Mouse (Mus musculus) neural tube, embryonic 13.5 days (tissue): ENCODE results near the gene Klhdc9. TPM values are rescaled to one million over a fixed set of nuclear protein-coding genes. Genes with fewer than 3 reads are reported as not detected.

Experiments
- ATAC-seq: fragments of 200-750 bp; cut with Nextera tagmentation; 2 replicates; pipeline ENCODE4 v1.8.0; 2017; ENCODE audit warnings: low read depth, mild to moderate bottlenecking, moderate TSS enrichment, moderate library complexity
- H3K27ac ChIP-seq: fragments of 300-500 bp; sonication (generic); replicated peaks from 2 replicates; pipeline ENCODE4 v1.5.1; 2015; ENCODE audit warnings: moderate library complexity, mild to moderate bottlenecking, inconsistent platforms
- H3K27me3 ChIP-seq: fragments of 300-500 bp; sonication (generic); 2 replicates; pipeline ENCODE4 v1.6.1; 2015; ENCODE audit warnings: mild to moderate bottlenecking, inconsistent platforms
- H3K36me3 ChIP-seq: fragments of 300-500 bp; sonication (generic); 2 replicates; pipeline ENCODE4 v1.6.1; 2015; ENCODE audit warnings: mild to moderate bottlenecking, inconsistent platforms
- H3K4me1 ChIP-seq: fragments of 300-500 bp; sonication (generic); replicated peaks from 2 replicates; pipeline ENCODE4 v1.6.1; 2015; ENCODE audit warnings: inconsistent platforms
- H3K4me2 ChIP-seq: fragments of 300-500 bp; sonication (generic); 2 replicates; pipeline ENCODE4 v1.6.1; 2015; ENCODE audit warnings: inconsistent platforms, mild to moderate bottlenecking, moderate library complexity
- H3K4me3 ChIP-seq: fragments of 300-500 bp; sonication (generic); 2 replicates; pipeline ENCODE4 v1.5.1; 2015; ENCODE audit warnings: mild to moderate bottlenecking, inconsistent platforms
- H3K9ac ChIP-seq: fragments of 300-500 bp; sonication (generic); 2 replicates; pipeline ENCODE4 v1.6.1; 2015; ENCODE audit warnings: moderate library complexity, mild to moderate bottlenecking, inconsistent platforms
- H3K9me3 ChIP-seq: fragments of 300-500 bp; sonication (generic); 2 replicates; pipeline ENCODE4 v1.6.1; 2016; ENCODE audit warnings: inconsistent platforms
- whole genome bisulfite sequencing: fragments of 180-500 bp; shearing (Covaris S2); methylation state at CpG from one replicate; pipeline ENCODE4 v1.1.7; 2015; 5-methylcytosine and 5-hydroxymethylcytosine counted together
- polyA plus RNA-seq: library from polyadenylated mRNA; unstranded; fragments of >200 nt; fragmentation: Nextera tagmentation; extraction: Ambion mirVana; gene quantifications from 2 replicates; pipeline ENCODE4 v1.2.1, GENCODE M21; 2015

Klhdc9 gene
- polyA plus RNA-seq, 1 experiment from 2014 or later: 4.0 TPM

- Histone ChIP-seq H3K4me3 (no peak overlapping the region), H3K36me3 (no peaks in the 10 kb centered on the region), H3K4me2 (no peak overlapping the region), H3K4me1 (peaks cover 9% of the 10 kb centered on the region), H3K27me3 (peaks cover 27% of the 10 kb centered on the region), H3K9me3 (no peaks in the 10 kb centered on the region), H3K9ac (no peak overlapping the region), H3K27ac (no peak overlapping the region)
- ATAC-seq: no peak
- 87% methylated on average over 6 of the region's 6 CpGs for WGBS
Measured at GRCm38 (mm10) chr1:171378298-171378697, 17.7 kb upstream of the Klhdc9 start.

DNA sequence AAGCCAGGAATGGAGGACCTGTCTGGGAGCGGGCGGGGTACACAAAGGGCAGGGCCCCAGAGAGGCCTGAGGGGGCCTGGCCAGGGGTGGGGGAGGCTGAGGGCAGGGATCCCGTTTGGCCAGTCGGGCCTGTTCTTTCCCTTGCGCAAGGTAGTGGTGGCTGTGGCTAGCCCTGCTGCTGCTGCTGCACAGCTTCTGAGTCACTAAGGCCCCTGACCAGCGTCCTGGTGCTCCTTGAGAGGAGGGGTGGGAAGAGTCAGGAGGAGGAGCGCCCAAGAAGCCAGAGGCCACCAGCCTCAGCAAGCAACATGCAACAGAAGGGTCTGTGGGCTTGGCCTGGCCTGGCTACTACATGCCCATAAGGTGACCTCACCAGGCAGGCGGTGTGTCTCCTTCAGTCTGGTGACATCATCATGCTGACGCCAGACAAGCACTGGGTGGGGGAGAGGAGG is 15.1 kb upstream of the Klhdc9 start:
- WGBS: 48% methylated on average over 9 of the region's 9 CpGs
- Histone ChIP-seq H3K9ac (no peak overlapping the region), H3K36me3 (no peaks in the 10 kb centered on the region), H3K4me1 (peaks cover 9% of the 10 kb centered on the region), H3K4me2 (no peak overlapping the region), H3K9me3 (no peaks in the 10 kb centered on the region), H3K27me3 (peaks cover 13% of the 10 kb centered on the region), H3K4me3 (no peak overlapping the region), H3K27ac (no peak overlapping the region)
- no peak for ATAC-seq

GRCm38 (mm10) chr1:171373946-171374345 is 13.3 kb upstream of the Klhdc9 start:
- no peak for ATAC-seq
- no peak overlapping the region for H3K27ac ChIP-seq
- H3K4me1 ChIP-seq: no peaks in the 10 kb centered on the region
- peaks cover 3% of the 10 kb centered on the region; the same call in 1 of the 2 replicates for H3K27me3 ChIP-seq
- H3K9me3 ChIP-seq: no peaks in the 10 kb centered on the region
- no peak overlapping the region for H3K4me2 ChIP-seq
- WGBS: 5% methylated on average over 4 of the region's 4 CpGs
- no peaks in the 10 kb centered on the region for H3K36me3 ChIP-seq
- no peak overlapping the region for H3K9ac ChIP-seq
- no peak overlapping the region for H3K4me3 ChIP-seq

GRCm38 (mm10) chr1:171372880-171373279 is 12.3 kb upstream of the Klhdc9 start:
- Histone ChIP-seq H3K4me2 (no peak overlapping the region), H3K36me3 (no peaks in the 10 kb centered on the region), H3K27me3 (peaks cover 3% of the 10 kb centered on the region; the same call in 1 of the 2 replicates), H3K4me1 (no peaks in the 10 kb centered on the region), H3K9ac (no peak overlapping the region), H3K9me3 (no peaks in the 10 kb centered on the region), H3K27ac (no peak overlapping the region), H3K4me3 (no peak overlapping the region)
- 49% methylated on average over 3 of the region's 3 CpGs for WGBS
- no peak for ATAC-seq

- Histone ChIP-seq H3K36me3 (no peaks in the 10 kb centered on the region), H3K4me3 (no peak within 1 kb of the TSS), H3K4me2 (no peak within 1 kb of the TSS), H3K4me1 (no peaks in the 10 kb centered on the region), H3K9me3 (no peaks in the 10 kb centered on the region), H3K9ac (no peak within 1 kb of the TSS), H3K27ac (no peak within 1 kb of the TSS), H3K27me3 (peaks cover 3% of the 10 kb centered on the region; the same call in 1 of the 2 replicates)
- 41% methylated on average over 20 of the region's 20 CpGs for WGBS
- no peak for ATAC-seq
Measured at GRCm38 (mm10) chr1:171369845-171370556, 9.4 kb upstream of the Klhdc9 start, which contains the start of gene Nectin4. Nectin4 (plus strand) TSS chr1:171370099.

DNA sequence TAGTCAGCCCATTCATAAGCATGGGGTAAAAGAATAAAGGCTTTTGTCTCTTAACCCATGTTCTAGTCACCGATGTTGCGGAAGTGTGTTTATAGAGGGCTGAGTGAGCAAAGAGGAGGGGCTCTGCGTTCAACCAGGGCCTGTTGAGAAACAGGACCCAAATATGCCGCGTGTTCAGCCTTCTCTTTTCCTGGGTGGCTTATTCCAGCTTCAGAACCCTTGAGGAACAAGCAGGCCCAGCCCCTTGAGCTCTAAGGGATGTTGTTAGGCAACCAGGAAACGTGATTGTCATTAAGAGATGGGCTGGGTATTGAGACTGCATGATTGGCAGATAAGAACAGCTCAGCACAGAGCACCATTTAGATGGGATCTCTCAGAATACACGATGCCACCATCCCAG is 5.3 kb upstream of the Klhdc9 start:
- Histone ChIP-seq H3K9me3 (no peaks in the 10 kb centered on the region), H3K27me3 (no peaks in the 10 kb centered on the region), H3K4me1 (peaks cover 7% of the 10 kb centered on the region), H3K4me3 (no peak overlapping the region), H3K9ac (no peak overlapping the region), H3K4me2 (no peak overlapping the region), H3K36me3 (no peaks in the 10 kb centered on the region), H3K27ac (no peak overlapping the region)
- no peak for ATAC-seq
- WGBS: 66% methylated on average over 7 of the region's 7 CpGs

DNA sequence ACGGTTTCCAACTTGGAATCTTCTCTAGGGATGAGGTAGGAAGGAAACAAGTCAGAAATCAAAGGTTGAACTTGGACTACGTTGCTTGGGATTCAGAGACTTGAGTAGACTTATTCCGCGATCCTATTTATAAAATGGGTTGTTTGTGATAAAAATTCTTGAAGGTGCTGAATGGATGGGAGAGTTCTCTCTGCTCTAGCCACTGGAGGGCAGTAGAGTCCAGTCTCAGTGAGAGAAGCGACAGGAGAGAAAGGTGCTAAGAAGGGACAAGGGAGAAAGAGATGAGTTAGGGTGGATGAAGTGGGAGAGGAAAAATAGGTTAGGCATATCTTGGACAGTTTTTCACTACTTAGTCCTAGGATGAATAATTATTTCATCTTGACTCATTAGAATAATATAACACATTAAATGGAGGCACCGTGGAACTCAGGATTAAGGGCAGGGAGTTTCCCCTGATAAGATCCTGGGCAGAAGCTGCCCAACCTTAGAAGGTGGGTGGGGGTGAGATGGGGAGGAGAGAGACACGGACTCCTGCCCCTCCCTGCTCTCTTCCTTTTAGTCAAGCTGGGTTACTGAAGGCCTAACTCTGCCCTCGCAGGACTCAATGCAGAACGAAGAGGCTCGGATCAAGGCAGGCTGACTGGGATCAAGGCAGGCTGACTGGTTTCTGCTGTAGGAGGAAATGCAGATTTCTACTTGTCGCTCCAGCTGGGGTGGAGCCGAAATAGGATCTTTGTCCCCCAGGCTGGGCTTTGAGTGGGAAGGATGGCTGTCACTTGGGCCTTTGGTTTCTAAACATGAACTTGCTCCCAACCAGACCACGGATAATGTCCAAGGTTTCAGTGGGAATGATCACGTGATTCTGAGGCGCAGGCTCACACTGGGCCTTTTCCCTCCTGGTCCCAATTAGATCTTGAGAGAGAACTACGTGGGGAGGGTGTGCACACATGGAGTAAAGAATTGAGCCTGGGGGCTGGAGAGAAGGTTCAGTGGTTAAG is 807 bp upstream of the Klhdc9 start:
- Histone ChIP-seq H3K36me3 (peaks cover 25% of the 10 kb centered on the region), H3K9ac (peak overlapping the region; percentile 70), H3K4me1 (peaks cover 19% of the 10 kb centered on the region), H3K27ac (peak overlapping the region; percentile 80), H3K4me2 (peak overlapping the region; percentile 91), H3K27me3 (no peaks in the 10 kb centered on the region), H3K9me3 (0 out of 2 replicates have a peak, but pooled peaks cover 3% of the 10 kb centered on the region), H3K4me3 (peak overlapping the region; percentile 60)
- ATAC-seq: peak; percentile 83
- 38% methylated on average over 16 of the region's 16 CpGs for WGBS

- H3K27me3 ChIP-seq: no peaks in the 10 kb centered on the region
- peaks cover 26% of the 10 kb centered on the region for H3K36me3 ChIP-seq
- H3K27ac ChIP-seq: peak overlapping the region; percentile 80
- H3K9ac ChIP-seq: peak overlapping the region; percentile 70
- H3K9me3 ChIP-seq: 0 out of 2 replicates have a peak, but pooled peaks cover 3% of the 10 kb centered on the region
- ATAC-seq: no peak; the same call in none of the 2 replicates
- peaks cover 19% of the 10 kb centered on the region for H3K4me1 ChIP-seq
- H3K4me3 ChIP-seq: peak overlapping the region; percentile 60
- peak overlapping the region; percentile 91 for H3K4me2 ChIP-seq
- WGBS: 9% methylated on average over 25 of the region's 26 CpGs
Measured at GRCm38 (mm10) chr1:171360253-171360652, 345 bp downstream of the Klhdc9 start.

DNA sequence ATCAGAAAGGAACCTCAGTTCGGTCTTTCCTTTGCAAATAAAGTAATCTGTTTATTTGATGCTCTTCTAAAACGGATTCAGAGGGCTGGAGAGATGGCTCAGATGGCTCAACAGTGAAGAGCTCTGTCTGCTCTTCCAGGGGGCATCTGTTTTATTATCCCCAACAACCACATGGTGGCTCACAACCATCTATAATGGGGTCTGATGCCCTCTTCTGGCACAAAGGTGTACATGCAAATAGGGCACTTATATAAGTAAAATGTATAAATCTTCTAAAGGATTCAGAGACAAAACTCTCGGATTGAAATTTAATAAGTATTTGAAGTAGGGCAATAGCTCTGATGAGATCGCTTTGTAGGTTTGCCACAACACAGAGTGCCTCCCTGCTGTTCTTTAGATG is 2.2 kb downstream of the Klhdc9 start:
- Histone ChIP-seq H3K9me3 (0 out of 2 replicates have a peak, but pooled peaks cover 3% of the 10 kb centered on the region), H3K4me1 (peaks cover 19% of the 10 kb centered on the region), H3K4me2 (no peak overlapping the region), H3K9ac (no peak overlapping the region), H3K36me3 (peaks cover 26% of the 10 kb centered on the region), H3K4me3 (no peak overlapping the region), H3K27ac (no peak overlapping the region), H3K27me3 (no peaks in the 10 kb centered on the region)
- WGBS: 76% methylated on average over 4 of the region's 4 CpGs
- ATAC-seq: no peak

DNA sequence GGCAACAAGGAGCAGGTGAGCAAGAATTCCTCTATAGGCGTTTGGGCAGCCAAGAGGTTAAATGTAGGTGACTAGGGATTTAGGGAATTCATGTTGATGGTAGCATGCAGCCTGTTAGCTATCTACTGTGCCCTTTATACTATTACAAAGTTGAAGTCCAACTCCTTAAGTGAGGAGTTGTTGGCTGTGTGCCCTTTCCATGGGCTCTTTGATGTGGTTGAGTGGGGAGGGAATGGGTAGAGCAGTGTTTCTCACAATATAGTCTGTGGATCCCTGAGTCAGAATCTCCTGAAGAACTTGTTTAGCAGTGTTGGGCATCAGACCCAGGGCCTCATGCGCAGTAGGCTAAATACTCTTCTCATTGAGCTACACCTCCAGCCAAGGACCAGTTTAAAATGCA is 3.8 kb downstream of the Klhdc9 start:
- peaks cover 26% of the 10 kb centered on the region for H3K36me3 ChIP-seq
- ATAC-seq: no peak
- no peak overlapping the region for H3K27ac ChIP-seq
- no peak overlapping the region for H3K9ac ChIP-seq
- H3K4me1 ChIP-seq: peaks cover 17% of the 10 kb centered on the region
- no peaks in the 10 kb centered on the region for H3K27me3 ChIP-seq
- WGBS: 91% methylated on average over 2 of the region's 2 CpGs
- H3K4me3 ChIP-seq: no peak overlapping the region
- no peak overlapping the region for H3K4me2 ChIP-seq
- H3K9me3 ChIP-seq: 0 out of 2 replicates have a peak, but pooled peaks cover 3% of the 10 kb centered on the region

DNA sequence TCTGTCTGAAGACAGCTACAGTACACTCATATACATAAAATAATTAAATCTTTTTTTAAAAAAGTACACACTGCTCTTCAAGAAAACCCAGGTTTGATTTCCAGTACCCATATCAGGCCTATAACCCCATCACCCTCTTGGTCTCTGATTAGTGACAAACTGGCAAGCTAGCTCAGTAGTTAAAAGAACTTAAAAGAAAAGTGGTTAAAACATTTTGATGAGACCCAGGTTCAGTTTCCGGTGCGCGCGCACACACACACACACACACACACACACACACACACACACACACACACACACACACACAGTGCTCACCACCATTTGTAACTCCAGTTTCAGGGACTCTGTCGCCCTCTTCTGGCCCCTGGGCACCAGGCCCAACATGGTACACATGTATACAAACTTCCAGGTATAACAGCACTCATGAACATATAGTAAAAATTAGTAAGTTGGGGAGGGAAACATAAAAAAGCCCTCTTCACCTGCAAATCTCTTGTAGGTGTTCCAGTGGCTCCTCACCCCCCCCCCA is 4.7 kb downstream of the Klhdc9 start:
- no peak for ATAC-seq

More for the DNA sequence above, 4.7 kb downstream of the Klhdc9 start:
- 0 out of 2 replicates have a peak, but pooled peaks cover 3% of the 10 kb centered on the region for H3K9me3 ChIP-seq
- H3K4me2 ChIP-seq: no peak overlapping the region
- peaks cover 11% of the 10 kb centered on the region for H3K4me1 ChIP-seq
- WGBS: 80% methylated on average over 5 of the region's 5 CpGs
- no peaks in the 10 kb centered on the region for H3K27me3 ChIP-seq
- no peak overlapping the region for H3K9ac ChIP-seq
- H3K4me3 ChIP-seq: no peak overlapping the region
- peaks cover 26% of the 10 kb centered on the region for H3K36me3 ChIP-seq
- no peak overlapping the region for H3K27ac ChIP-seq
